Mouse (Mus musculus) heart, adult 2 months (tissue): Measurements from ENCODE around the gene Lrch3.
"Not testable (repeated sequence)": the region's sequence is repeated elsewhere in the genome, so short reads cannot be mapped to it uniquely, and the experiment has no call there.

ENCODE experiments used
- CTCF ChIP-seq: fragments of 200-600 bp; IDR thresholded peaks from 2 replicates; pipeline ENCODE4 v1.8.1; 2022; ENCODE audit warnings: antibody characterized with exemption, mild to moderate bottlenecking, moderate library complexity
- POLR2A ChIP-seq: fragments of 200-500 bp; IDR thresholded peaks from 2 replicates; pipeline ENCODE4 v1.6.1; 2011; ENCODE audit warnings: mild to moderate bottlenecking, low read depth, low read length, control low read depth; ENCODE audit not compliant: insufficient read depth

GRCm38 (mm10) chr16:32939301-32939700 lies 25.4 kb downstream of the Lrch3 start:
- not testable (repeated sequence) for TF ChIP-seq CTCF, POLR2A
